Mouse (Mus musculus) heart, embryonic 16.5 days (tissue): ENCODE data around the gene Icam1. TPM values are rescaled to one million over a fixed set of nuclear protein-coding genes. Genes with fewer than 3 reads are reported as not detected.

Source experiments
- ATAC-seq: fragments of 200-750 bp; cut with Nextera tagmentation; replicated peaks from 2 replicates; pipeline ENCODE4 v1.8.0; 2017; ENCODE audit warnings: moderate number of reproducible peaks; ENCODE audit not compliant: insufficient read depth, low FRiP score; ENCODE audit errors: extremely low read depth
- H3K27ac ChIP-seq: fragments of 300-500 bp; sonication (generic); 2 replicates; pipeline ENCODE4 v1.5.1; 2014; ENCODE audit warnings: mild to moderate bottlenecking, low read length, control low read depth, moderate library complexity
- H3K27me3 ChIP-seq: fragments of 300-500 bp; sonication (generic); 2 replicates; pipeline ENCODE4 v1.6.1; 2014; ENCODE audit warnings: low read length, mixed read lengths; ENCODE audit not compliant: control insufficient read depth, insufficient read depth
- H3K36me3 ChIP-seq: fragments of 300-500 bp; sonication (generic); 2 replicates; pipeline ENCODE4 v1.6.1; 2014; ENCODE audit not compliant: control insufficient read depth, insufficient read depth
- H3K4me1 ChIP-seq: fragments of 300-500 bp; sonication (generic); 2 replicates; pipeline ENCODE4 v1.6.1; 2014; ENCODE audit warnings: low read length, mixed read lengths; ENCODE audit not compliant: control insufficient read depth, insufficient read depth
- H3K4me2 ChIP-seq: fragments of 300-500 bp; sonication (generic); 2 replicates; pipeline ENCODE4 v1.6.1; 2014; ENCODE audit warnings: low read depth, mild to moderate bottlenecking, control low read depth, low read length
- H3K4me3 ChIP-seq: fragments of 300-500 bp; sonication (generic); 2 replicates; pipeline ENCODE4 v1.5.1; 2014; ENCODE audit warnings: mild to moderate bottlenecking, control low read depth, low read length
- H3K9ac ChIP-seq: fragments of 300-500 bp; sonication (generic); 2 replicates; pipeline ENCODE4 v1.6.1; 2014; ENCODE audit warnings: low read length, control low read depth
- H3K9me3 ChIP-seq: fragments of 300-500 bp; sonication (generic); replicated peaks from 2 replicates; pipeline ENCODE4 v1.6.1; 2016; ENCODE audit warnings: low read length; ENCODE audit not compliant: control insufficient read depth
- WGBS: fragments of 180-500 bp; shearing (Covaris S2); extraction: QIAGEN DNeasy Blood & Tissue Kit; methylation state at CpG from one replicate; pipeline ENCODE4 v1.1.7; 2014; 5-methylcytosine and 5-hydroxymethylcytosine counted together
- polyA plus RNA-seq: library from polyadenylated mRNA; unstranded; fragments of >200 nt; fragmentation: Nextera tagmentation; extraction: Ambion mirVana; gene quantifications from 2 replicates; pipeline ENCODE4 v1.2.1, GENCODE M21; 2015

Gene Icam1
- polyA plus RNA-seq, 1 experiment from 2014 or later: 29.6 TPM

DNA sequence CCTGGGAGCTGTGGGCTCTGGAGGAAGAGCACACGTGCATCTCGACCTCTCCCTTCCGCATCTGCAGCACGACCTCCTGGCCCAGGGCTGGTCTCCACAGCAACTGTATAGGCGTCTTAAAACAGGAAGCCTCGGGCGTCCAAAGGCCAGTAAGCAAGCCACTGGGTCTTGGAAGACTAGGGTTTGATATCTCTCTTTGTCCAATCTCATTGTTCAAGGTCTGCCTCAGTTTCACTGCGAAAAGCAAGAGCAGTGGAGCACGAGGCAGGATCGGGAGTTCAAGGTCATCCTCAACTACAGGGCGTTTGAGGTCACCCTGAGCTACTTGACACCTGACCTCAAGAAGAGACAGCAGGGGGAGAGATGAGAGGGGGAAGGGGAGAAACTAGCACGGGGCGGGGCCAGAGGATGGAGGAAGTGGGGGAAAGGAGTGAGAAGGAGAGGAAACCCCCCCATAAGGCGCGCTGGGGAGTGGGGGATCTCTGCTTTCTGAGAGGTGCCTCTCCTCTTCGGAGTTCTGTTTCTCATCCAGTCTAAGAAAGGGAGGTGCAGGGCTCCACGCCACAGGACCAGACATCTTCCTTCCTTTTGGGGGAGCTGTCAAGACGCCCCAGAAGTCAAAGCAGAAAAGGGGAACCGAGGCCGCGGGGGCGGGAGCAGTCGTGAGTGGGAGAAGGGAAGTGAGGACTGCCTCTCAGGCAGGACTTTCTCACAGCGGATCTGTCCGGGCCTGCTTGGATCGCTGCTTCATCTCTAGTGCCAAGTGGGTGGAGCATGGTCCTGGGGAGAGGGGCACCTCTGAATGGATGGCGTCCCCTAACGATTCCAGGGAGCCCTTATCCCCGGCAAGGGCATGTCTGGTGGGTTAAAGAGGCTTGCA lies 854 bp upstream of the Icam1 start:
- H3K4me3 ChIP-seq: peak overlapping the region; percentile 51
- peak; percentile 59 for ATAC-seq
- H3K4me2 ChIP-seq: peak overlapping the region; percentile 72
- WGBS: 5% methylated on average over 29 of the region's 29 CpGs
- H3K27me3 ChIP-seq: peaks cover 21% of the 10 kb centered on the region
- H3K9ac ChIP-seq: peak overlapping the region; percentile 60
- H3K27ac ChIP-seq: peak overlapping the region; percentile 30
- no peaks in the 10 kb centered on the region for H3K36me3 ChIP-seq
- H3K9me3 ChIP-seq: no peaks in the 10 kb centered on the region
- H3K4me1 ChIP-seq: peaks cover 13% of the 10 kb centered on the region

DNA sequence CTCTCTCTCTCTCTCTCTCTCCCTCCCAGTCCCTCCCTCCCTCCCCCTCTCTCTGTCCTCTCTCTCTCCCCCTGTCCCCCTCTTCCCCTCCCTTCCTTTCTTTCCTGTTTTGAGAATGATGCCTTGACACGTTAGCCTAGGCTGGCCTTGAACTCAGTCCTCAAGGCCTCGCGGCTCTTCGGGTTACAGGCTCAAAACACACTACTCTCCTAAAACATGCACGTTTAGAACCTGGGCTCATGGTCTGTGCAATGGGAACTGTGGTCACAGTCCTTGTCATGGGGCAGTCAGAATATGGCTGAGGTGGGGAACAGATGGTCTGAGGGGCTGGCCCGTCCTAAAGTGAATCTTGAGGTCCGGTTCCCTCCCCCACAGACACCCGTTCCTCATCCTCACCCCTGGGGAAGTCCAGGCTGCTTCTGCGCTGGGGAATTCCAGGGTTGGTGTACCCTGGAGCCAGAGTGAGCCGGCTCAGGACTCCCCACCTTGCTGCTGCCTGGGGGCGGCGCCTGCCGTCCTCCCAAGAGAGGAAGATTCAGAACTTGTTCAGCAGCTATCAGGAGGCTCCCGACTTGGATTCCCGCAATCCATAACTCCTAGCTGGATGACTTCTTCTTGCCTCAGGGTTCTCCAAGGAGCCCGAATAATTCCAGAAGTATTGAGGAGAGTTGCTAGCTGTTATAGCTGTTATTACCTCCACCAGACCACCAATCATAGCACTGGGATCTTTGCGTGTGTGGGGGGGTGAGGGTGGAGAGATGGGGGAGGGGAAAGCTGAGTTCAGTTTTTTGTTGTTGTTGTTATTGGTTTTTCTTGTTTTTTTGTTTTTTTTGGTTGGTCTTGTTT lies 769 bp downstream of the Icam1 start:
- Histone ChIP-seq H3K4me2 (peak overlapping the region; percentile 72), H3K9ac (peak overlapping the region; percentile 53), H3K36me3 (no peaks in the 10 kb centered on the region), H3K9me3 (no peaks in the 10 kb centered on the region), H3K27me3 (peaks cover 21% of the 10 kb centered on the region), H3K4me1 (peaks cover 13% of the 10 kb centered on the region), H3K4me3 (peak overlapping the region; percentile 51), H3K27ac (no peak overlapping the region)
- 7% methylated on average over 17 of the region's 17 CpGs for WGBS
- ATAC-seq: no peak

DNA sequence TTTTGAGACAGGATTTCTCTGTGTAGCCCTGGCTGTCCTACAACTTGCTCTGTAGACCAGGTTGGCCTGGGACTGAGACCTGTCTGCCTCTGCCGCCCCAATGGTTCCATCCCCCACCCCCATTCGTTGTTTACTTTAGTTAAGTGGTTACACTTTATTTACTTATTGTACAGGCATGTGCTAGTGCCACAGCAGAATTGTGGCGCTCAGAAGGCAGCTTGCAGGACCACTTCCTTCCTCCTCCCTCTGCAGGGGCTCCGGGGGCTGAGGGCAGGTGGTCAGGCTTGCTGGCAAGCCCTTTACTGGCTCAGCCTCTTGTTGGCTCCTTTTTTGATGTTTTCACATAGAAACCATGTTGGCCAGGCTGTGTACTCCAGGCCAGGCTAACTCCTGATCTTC lies 1.4 kb downstream of the Icam1 start:
- peak overlapping the region; percentile 51 for H3K4me3 ChIP-seq
- peaks cover 13% of the 10 kb centered on the region for H3K4me1 ChIP-seq
- H3K27me3 ChIP-seq: peaks cover 21% of the 10 kb centered on the region
- ATAC-seq: no peak
- no peaks in the 10 kb centered on the region for H3K9me3 ChIP-seq
- no peak overlapping the region for H3K9ac ChIP-seq
- peak overlapping the region; percentile 72 for H3K4me2 ChIP-seq
- H3K27ac ChIP-seq: no peak overlapping the region
- H3K36me3 ChIP-seq: no peaks in the 10 kb centered on the region
- 36% methylated on average over 4 of the region's 4 CpGs for WGBS

DNA sequence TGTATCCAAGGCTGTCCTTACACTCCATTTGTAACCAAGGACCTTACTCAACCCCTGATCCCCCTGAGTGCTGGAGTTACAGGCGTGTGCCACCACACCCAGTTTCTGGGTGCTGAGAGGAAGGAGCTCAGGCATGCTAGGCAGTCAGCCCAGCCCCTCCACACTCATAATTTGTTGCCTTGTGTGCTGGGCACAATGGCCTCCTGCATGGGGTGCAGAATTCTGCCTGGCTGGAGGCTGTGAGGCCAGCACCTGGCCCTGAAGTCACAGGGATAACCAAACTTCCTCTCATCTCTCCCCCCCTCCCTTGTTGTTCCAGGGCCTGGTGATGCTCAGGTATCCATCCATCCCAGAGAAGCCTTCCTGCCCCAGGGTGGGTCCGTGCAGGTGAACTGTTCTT lies 2.8 kb downstream of the Icam1 start:
- no peak overlapping the region for H3K9ac ChIP-seq
- no peak for ATAC-seq
- H3K9me3 ChIP-seq: no peaks in the 10 kb centered on the region
- no peak overlapping the region for H3K4me3 ChIP-seq
- WGBS: 68% methylated on average over 2 of the region's 2 CpGs
- H3K4me2 ChIP-seq: no peak overlapping the region
- H3K36me3 ChIP-seq: no peaks in the 10 kb centered on the region
- no peak overlapping the region for H3K27ac ChIP-seq
- H3K27me3 ChIP-seq: peaks cover 21% of the 10 kb centered on the region
- peaks cover 13% of the 10 kb centered on the region for H3K4me1 ChIP-seq

DNA sequence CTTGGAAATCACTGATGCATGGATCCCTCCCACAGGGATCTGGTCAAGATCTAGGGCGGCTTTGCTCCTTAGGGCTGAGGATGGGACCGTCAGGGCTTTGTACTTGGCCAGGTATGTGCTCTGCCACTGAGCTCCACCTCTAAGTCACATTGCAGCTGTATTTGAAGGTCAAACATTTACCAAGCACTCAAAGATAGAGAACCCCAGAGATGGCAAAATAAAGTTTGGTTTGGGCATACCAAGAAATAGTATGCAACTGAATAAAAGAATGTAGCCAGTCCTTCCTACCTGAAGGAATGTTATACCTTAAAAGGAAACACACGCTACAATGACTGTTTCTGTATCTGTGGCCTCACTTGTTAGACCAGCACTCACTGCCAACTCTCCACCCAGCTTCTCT lies 5.6 kb downstream of the Icam1 start:
- Histone ChIP-seq H3K36me3 (no peaks in the 10 kb centered on the region), H3K27ac (no peak overlapping the region)
- WGBS: 79% methylated on average over 3 of the region's 3 CpGs

DNA sequence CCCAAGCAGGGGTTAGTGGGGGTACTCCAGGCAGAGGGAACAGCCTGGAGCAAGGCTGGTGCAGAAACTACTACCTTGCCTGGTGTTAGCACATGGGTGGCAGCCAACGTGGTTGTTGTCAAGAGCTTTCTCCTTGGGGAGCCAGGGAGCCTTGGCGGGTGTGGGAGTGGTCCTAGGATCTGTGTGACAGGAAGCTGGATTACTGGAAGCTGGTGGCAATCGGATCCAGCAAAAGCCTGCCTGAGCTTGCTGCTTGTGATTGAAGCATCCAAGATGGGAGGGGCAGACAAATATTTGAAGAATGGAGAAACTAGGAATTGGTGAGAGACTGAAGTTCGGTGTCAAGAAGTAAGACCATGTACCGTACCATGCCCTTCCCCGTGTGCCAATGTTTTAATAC lies 6.5 kb downstream of the Icam1 start:
- no peaks in the 10 kb centered on the region for H3K36me3 ChIP-seq
- no peak overlapping the region for H3K4me2 ChIP-seq
- WGBS: 52% methylated on average over 6 of the region's 6 CpGs
- no peak for ATAC-seq
- peaks cover 4% of the 10 kb centered on the region for H3K27me3 ChIP-seq
- H3K4me3 ChIP-seq: no peak overlapping the region
- H3K4me1 ChIP-seq: no peaks in the 10 kb centered on the region
- no peaks in the 10 kb centered on the region for H3K9me3 ChIP-seq
- H3K9ac ChIP-seq: no peak overlapping the region
- no peak overlapping the region for H3K27ac ChIP-seq

More for the DNA sequence above, 5.6 kb downstream of the Icam1 start:
- Histone ChIP-seq H3K4me3 (no peak overlapping the region), H3K9me3 (no peaks in the 10 kb centered on the region), H3K4me1 (no peaks in the 10 kb centered on the region), H3K4me2 (no peak overlapping the region), H3K9ac (no peak overlapping the region), H3K27me3 (peaks cover 11% of the 10 kb centered on the region)
- no peak for ATAC-seq

DNA sequence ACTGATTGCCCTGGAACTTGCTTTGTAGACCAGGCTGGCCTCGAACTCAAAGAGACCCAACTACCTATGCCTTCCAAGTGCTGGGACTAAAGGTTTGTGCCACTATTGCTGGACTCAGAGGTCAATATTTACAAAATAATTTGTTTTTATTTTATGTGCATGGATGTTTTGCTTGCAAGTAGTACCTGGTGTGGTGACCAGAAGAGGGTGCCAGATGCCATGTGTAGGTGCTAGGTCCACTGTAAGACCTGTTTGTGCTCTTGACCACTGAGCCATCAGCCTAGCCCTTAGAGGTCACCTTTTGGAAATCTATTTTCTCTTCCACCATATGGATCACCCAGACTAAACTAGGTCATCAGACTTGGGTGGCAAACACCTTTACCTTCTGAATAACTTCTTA lies 6.9 kb downstream of the Icam1 start:
- ATAC-seq: no peak
- H3K9ac ChIP-seq: no peak overlapping the region
- WGBS: 83% methylated on average over 1 of the region's 1 CpGs
- H3K9me3 ChIP-seq: no peaks in the 10 kb centered on the region
- no peak overlapping the region for H3K4me3 ChIP-seq
- H3K36me3 ChIP-seq: no peaks in the 10 kb centered on the region
- no peak overlapping the region for H3K27ac ChIP-seq
- no peaks in the 10 kb centered on the region for H3K27me3 ChIP-seq
- no peaks in the 10 kb centered on the region for H3K4me1 ChIP-seq
- no peak overlapping the region for H3K4me2 ChIP-seq

DNA sequence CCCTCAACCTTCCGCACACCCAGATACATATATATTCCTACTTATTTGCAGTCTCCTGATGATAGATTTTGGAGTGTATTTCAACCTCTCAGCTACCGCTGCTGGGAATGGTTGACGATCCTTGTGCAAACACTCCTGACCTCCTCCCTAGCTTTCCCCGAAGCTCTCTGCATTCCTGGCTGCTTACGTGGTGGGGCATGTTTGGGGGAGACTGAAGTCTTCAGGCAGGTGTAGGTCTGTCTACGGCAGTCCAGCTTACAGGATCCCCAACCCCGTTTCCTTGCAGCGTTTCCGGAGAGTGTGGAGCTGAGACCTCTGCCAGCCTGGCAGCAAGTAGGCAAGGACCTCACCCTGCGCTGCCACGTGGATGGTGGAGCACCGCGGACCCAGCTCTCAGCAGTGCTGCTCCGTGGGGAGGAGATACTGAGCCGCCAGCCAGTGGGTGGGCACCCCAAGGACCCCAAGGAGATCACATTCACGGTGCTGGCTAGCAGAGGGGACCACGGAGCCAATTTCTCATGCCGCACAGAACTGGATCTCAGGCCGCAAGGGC lies 9.5 kb downstream of the Icam1 start:
- no peak overlapping the region for H3K27ac ChIP-seq

More for the DNA sequence above, 9.5 kb downstream of the Icam1 start:
- Histone ChIP-seq H3K4me3 (no peak overlapping the region), H3K9ac (no peak overlapping the region), H3K36me3 (no peaks in the 10 kb centered on the region), H3K4me1 (peaks cover 14% of the 10 kb centered on the region), H3K9me3 (no peaks in the 10 kb centered on the region), H3K4me2 (no peak overlapping the region), H3K27me3 (no peaks in the 10 kb centered on the region; the same call in 1 of the 2 replicates)
- WGBS: 64% methylated on average over 19 of the region's 19 CpGs
- no peak for ATAC-seq
